Mouse (Mus musculus) CH12.LX (cell line): ENCODE measurements around the gene Pdzd2. TPM values are rescaled to one million over a fixed set of nuclear protein-coding genes. Genes with fewer than 3 reads are reported as not detected.

ENCODE experiments used
- DNase-seq: peaks from one replicate; pipeline ENCODE4 v3.0.0-alpha.2; 2013; ENCODE audit errors: extremely low read depth
- H3K27ac ChIP-seq: 2 replicates; pipeline ENCODE4 v1.5.1; 2012; ENCODE audit warnings: low read depth, mild to moderate bottlenecking, control low read depth, moderate library complexity; ENCODE audit not compliant: insufficient read depth
- H3K27me3 ChIP-seq: replicated peaks from 2 replicates; pipeline ENCODE3; 2012; ENCODE audit warnings: inconsistent platforms
- H3K36me3 ChIP-seq, 2 experiments: replicated peaks in 1 of 2; 2 replicates each; pipeline versions ENCODE3 to v1.6.1; 2012; ENCODE audit warnings: inconsistent platforms in 1 of 2, low read length in 1 of 2, mild to moderate bottlenecking in 1 of 2, mixed read lengths in 1 of 2, moderate library complexity in 1 of 2; ENCODE audit not compliant: control insufficient read depth in 1 of 2, insufficient read depth in 1 of 2
- H3K4me1 ChIP-seq, 2 experiments: 2 replicates each; pipeline ENCODE4 v1.6.1; 2012; ENCODE audit warnings: inconsistent platforms in 1 of 2, moderate library complexity in 1 of 2; ENCODE audit not compliant: insufficient read depth in 2 of 2, control insufficient read depth in 1 of 2
- H3K4me2 ChIP-seq: 2 replicates; pipeline ENCODE4 v1.6.1; 2012; ENCODE audit warnings: low read depth, mild to moderate bottlenecking, control low read depth; ENCODE audit not compliant: poor library complexity, insufficient read depth, severe bottlenecking
- H3K4me3 ChIP-seq, 3 experiments: fragments of 150-350 bp in 1 of 3; sonication (generic) in 1 of 3; replicated peaks in 1 of 3; 2 replicates each; pipeline versions ENCODE3 to v1.5.1; 2011 to 2012; ENCODE audit warnings: low read depth in 2 of 3, low read length in 2 of 3, mild to moderate bottlenecking in 2 of 3, moderate library complexity in 2 of 3, control low read depth in 1 of 3, improper control_type of control experiment in 1 of 3, inconsistent platforms in 1 of 3, mixed read lengths in 1 of 3; ENCODE audit not compliant: poor library complexity in 1 of 3
- H3K79me2 ChIP-seq: replicated peaks from 2 replicates; pipeline ENCODE4 v1.6.1; 2012; ENCODE audit warnings: mild to moderate bottlenecking, moderate library complexity; ENCODE audit not compliant: control insufficient read depth, poor library complexity, insufficient read depth, severe bottlenecking; ENCODE audit errors: extremely low read depth
- H3K9ac ChIP-seq: 2 replicates; pipeline ENCODE4 v1.6.1; 2012; ENCODE audit warnings: low read depth, mild to moderate bottlenecking, control low read depth, moderate library complexity; ENCODE audit not compliant: insufficient read depth
- H3K9me3 ChIP-seq: replicated peaks from 2 replicates; pipeline ENCODE3; 2012; ENCODE audit warnings: low read length, inconsistent platforms, mixed read lengths
- BHLHE40 ChIP-seq: IDR thresholded peaks from 2 replicates; pipeline ENCODE4 v1.6.1; 2011; ENCODE audit warnings: mild to moderate bottlenecking, low read depth, low read length, improper control_type of control experiment
- CHD2 ChIP-seq: IDR thresholded peaks from 2 replicates; pipeline ENCODE4 v1.6.1; 2011; ENCODE audit warnings: low read length, improper control_type of control experiment
- ELF1 ChIP-seq: IDR thresholded peaks from 2 replicates; pipeline ENCODE4 v1.6.1; 2014; ENCODE audit warnings: low read depth, mild to moderate bottlenecking, inconsistent platforms, low read length, improper control_type of control experiment
- EP300 ChIP-seq: IDR thresholded peaks from 2 replicates; pipeline ENCODE4 v1.6.1; 2011; ENCODE audit warnings: low read length, improper control_type of control experiment
- GABPA ChIP-seq: IDR thresholded peaks from 2 replicates; pipeline ENCODE4 v1.6.1; 2012; ENCODE audit warnings: low read depth, low read length, improper control_type of control experiment, inconsistent platforms; ENCODE audit not compliant: insufficient replicate concordance
- IRF4 ChIP-seq: IDR thresholded peaks from 2 replicates; pipeline ENCODE4 v1.6.1; 2014; ENCODE audit warnings: low read depth, mild to moderate bottlenecking, inconsistent platforms, low read length, improper control_type of control experiment
- JUN ChIP-seq: IDR thresholded peaks from 2 replicates; pipeline ENCODE4 v1.6.1; 2011; ENCODE audit warnings: low read depth, mild to moderate bottlenecking, low read length, improper control_type of control experiment, moderate library complexity; ENCODE audit not compliant: insufficient read depth
- MAFK ChIP-seq: IDR thresholded peaks from 2 replicates; pipeline ENCODE4 v1.6.1; 2011; ENCODE audit warnings: low read length, improper control_type of control experiment; ENCODE audit not compliant: insufficient replicate concordance
- MAX ChIP-seq: IDR thresholded peaks from 2 replicates; pipeline ENCODE4 v1.6.1; 2011; ENCODE audit warnings: low read length, improper control_type of control experiment
- NELFE ChIP-seq: IDR thresholded peaks from 2 replicates; pipeline ENCODE4 v1.6.1; 2011; ENCODE audit warnings: low read depth, low read length, improper control_type of control experiment
- NRF1 ChIP-seq: IDR thresholded peaks from 2 replicates; pipeline ENCODE4 v1.6.1; 2014; ENCODE audit warnings: low read depth, mild to moderate bottlenecking, inconsistent platforms, low read length, improper control_type of control experiment, moderate library complexity
- PAX5 ChIP-seq: IDR thresholded peaks from 2 replicates; pipeline ENCODE4 v1.6.1; 2012; ENCODE audit warnings: low read length, inconsistent platforms, mixed read lengths
- SIN3A ChIP-seq: IDR thresholded peaks from 2 replicates; pipeline ENCODE4 v1.6.1; 2012; ENCODE audit warnings: low read length, improper control_type of control experiment, inconsistent platforms
- SMC3 ChIP-seq: IDR thresholded peaks from 2 replicates; pipeline ENCODE4 v1.6.1; 2011; ENCODE audit warnings: low read depth, low read length, improper control_type of control experiment
- TBP ChIP-seq: conservative IDR thresholded peaks from 2 replicates; pipeline ENCODE4 v1.6.1; 2011; ENCODE audit warnings: low read depth, low read length, improper control_type of control experiment
- TCF12 ChIP-seq: IDR thresholded peaks from 2 replicates; pipeline ENCODE4 v1.6.1; 2014; ENCODE audit warnings: low read depth, mild to moderate bottlenecking, inconsistent platforms, low read length, improper control_type of control experiment
- USF1 ChIP-seq: IDR thresholded peaks from 2 replicates; pipeline ENCODE4 v1.6.1; 2014; ENCODE audit warnings: low read depth, mild to moderate bottlenecking, inconsistent platforms, low read length, improper control_type of control experiment
- ZC3H11A ChIP-seq: IDR thresholded peaks from 2 replicates; pipeline ENCODE4 v1.6.1; 2012; ENCODE audit warnings: low read depth, mild to moderate bottlenecking, inconsistent platforms, low read length, improper control_type of control experiment
- dilution Hi-C: fragments of 300-500 bp; cut with MboI; formaldehyde crosslinking; loops from 2 replicates; pipeline ENCODE4 v1.14.3; 2020; ENCODE audit warnings: low sequenced_read_pairs; ENCODE audit not compliant: extremely low pct_unique_long_range_greater_than_20kb, extremely low pct_ligation_motif_present
- in situ Hi-C: fragments of 300-500 bp; cut with MboI; formaldehyde crosslinking; loops from 3 replicates; pipeline ENCODE4 v1.14.3; 2019; ENCODE audit warnings: low sequenced_read_pairs, low pct_ligation_motif_present, low pct_unique_long_range_greater_than_20kb, mixed read lengths
- polyA plus RNA-seq: library from polyadenylated mRNA; unstranded; fragments of >175 nt; gene quantifications from 2 replicates; pipeline ENCODE4 v1.2.1, GENCODE M21; 2012; ENCODE audit warnings: low read depth; ENCODE audit not compliant: insufficient read length
- total RNA-seq, 2 experiments: library from RNA; depleted of rRNA; stranded (reverse); fragments of 300-350 nt in 1 of 2; fragments of >200 nt in 1 of 2; gene quantifications; 2 replicates each; pipeline ENCODE4 v1.2.3; 2012 to 2014

The Pdzd2 gene
- total and polyA plus RNA-seq, 3 experiments = 0.04 to 0.24 (median 0.17) TPM

GRCm38 (mm10) chr15:12424187-12424586, 315.5 kb downstream of the Pdzd2 start:
- no peaks in the 10 kb centered on the region for H3K36me3 ChIP-seq
- H3K27ac ChIP-seq = no peak overlapping the region
- H3K9ac ChIP-seq = no peak overlapping the region
- in situ Hi-C loops = no loop called here
- no peaks in the 10 kb centered on the region for H3K79me2 ChIP-seq
- peaks cover 29 to 36% of the 10 kb centered on the region in 2 experiments for H3K4me1 ChIP-seq
- dilution Hi-C loops = no loop called here
- peak overlapping the region; percentile 52; the same call in 1 of the 2 replicates for H3K4me2 ChIP-seq
- TF ChIP-seq IRF4 = peak; percentile 76; the same call in 1 of the 2 replicates
- TF ChIP-seq EP300 = no peak
- TF ChIP-seq MAFK = no peak
- TF ChIP-seq TCF12 = no peak
- no peak for TF ChIP-seq PAX5
- no peak for TF ChIP-seq TBP
- no peak for TF ChIP-seq GABPA
- TF ChIP-seq JUN = no peak
- no peak for TF ChIP-seq SIN3A
- TF ChIP-seq SMC3 = no peak
- no peak for TF ChIP-seq ZC3H11A
- TF ChIP-seq NELFE = no peak
- TF ChIP-seq USF1 = no peak
- no peak for TF ChIP-seq BHLHE40
- TF ChIP-seq MAX = no peak
- peak; percentile 64 for TF ChIP-seq ELF1
- TF ChIP-seq, all 38 proteins: peak for 2
- no peak for DNase-seq
- H3K9me3 ChIP-seq = no peaks in the 10 kb centered on the region
- H3K4me3 ChIP-seq = no peak overlapping the region
- H3K27me3 ChIP-seq = no peaks in the 10 kb centered on the region

- no peaks in the 10 kb centered on the region for H3K79me2 ChIP-seq
- no peak overlapping the region for H3K27ac ChIP-seq
- TF ChIP-seq NRF1 = 0 out of 2 replicates have a peak, but pooled peaks have one; percentile 29
- no peak for TF ChIP-seq CHD2
- no peak for TF ChIP-seq ELF1
- TF ChIP-seq, all 38 proteins: peak for 1
- dilution Hi-C loops = no loop called here
- no peaks in the 10 kb centered on the region for H3K36me3 ChIP-seq
- no peaks in the 10 kb centered on the region for H3K9me3 ChIP-seq
- DNase-seq = no peak
- H3K4me3 ChIP-seq = no peak overlapping the region
- peak overlapping the region; percentile 34; the same call in 1 of the 2 replicates for H3K4me2 ChIP-seq
- peaks cover 22 to 34% of the 10 kb centered on the region in 2 experiments for H3K4me1 ChIP-seq
- in situ Hi-C loops = no loop called here
- no peak overlapping the region for H3K9ac ChIP-seq
- H3K27me3 ChIP-seq = no peaks in the 10 kb centered on the region
Measured at GRCm38 (mm10) chr15:12420915-12421314, 318.8 kb downstream of the Pdzd2 start.
